Mouse (Mus musculus) ES-Bruce4 (cell line): ENCODE data around the gene Mmp14.

Experiments used
- CTCF ChIP-seq: IDR thresholded peaks from one replicate; pipeline ENCODE4 v1.8.1; 2011; ENCODE audit warnings: low read depth, low read length
- EP300 ChIP-seq: IDR thresholded peaks from 2 replicates; pipeline ENCODE4 v1.6.1; 2011; ENCODE audit warnings: low read depth, low read length; ENCODE audit not compliant: insufficient read depth
- POLR2A ChIP-seq: IDR thresholded peaks from one replicate; pipeline ENCODE4 v1.8.1; 2011; ENCODE audit warnings: low read length; ENCODE audit not compliant: insufficient read depth

DNA sequence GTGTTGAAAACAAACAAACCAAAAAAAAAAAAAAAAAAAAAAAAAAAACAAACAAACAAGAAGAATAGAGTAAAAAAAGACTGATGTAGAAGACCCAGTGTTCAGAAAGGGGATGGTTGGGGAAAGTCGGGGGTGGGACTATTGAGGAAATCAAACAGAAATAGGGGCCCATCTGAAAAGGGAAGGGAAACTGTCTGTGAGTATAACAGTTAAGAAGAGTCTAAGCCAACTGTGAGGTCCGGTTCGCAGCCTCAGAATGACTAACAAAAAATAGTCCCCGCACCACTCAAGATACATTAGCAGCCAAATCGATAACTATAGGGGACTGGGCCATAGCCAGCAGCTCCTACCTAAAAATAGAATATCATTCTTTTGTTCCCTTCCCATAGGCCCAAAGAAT is 61.8 kb downstream of the Mmp14 start:
- TF ChIP-seq CTCF (no peak), EP300 (no peak), POLR2A (no peak)
